Mouse (Mus musculus) hindbrain, embryonic 11.5 days (tissue): Measurements from ENCODE around the gene Gm28048. TPM values are rescaled to one million over a fixed set of nuclear protein-coding genes. Genes with fewer than 3 reads are reported as not detected.

Experiments
- ATAC-seq: fragments of 200-750 bp; cut with Nextera tagmentation; 2 replicates; pipeline ENCODE4 v1.8.0; 2017; ENCODE audit warnings: mild to moderate bottlenecking, moderate TSS enrichment, moderate library complexity; ENCODE audit not compliant: low FRiP score
- DNase-seq: peaks from one replicate; pipeline ENCODE4 v3.0.0-alpha.2; 2015; ENCODE audit warnings: low spot score
- H3K27ac ChIP-seq: fragments of 300-500 bp; sonication (generic); 2 replicates; pipeline ENCODE4 v1.5.1; 2014; ENCODE audit warnings: mild to moderate bottlenecking, low read depth, low read length
- H3K27me3 ChIP-seq: fragments of 300-500 bp; sonication (generic); 2 replicates; pipeline ENCODE4 v1.6.1; 2014; ENCODE audit warnings: mild to moderate bottlenecking, low read length, moderate library complexity, mixed read lengths; ENCODE audit not compliant: control insufficient read depth, insufficient read depth
- H3K36me3 ChIP-seq: fragments of 300-500 bp; sonication (generic); 2 replicates; pipeline ENCODE4 v1.6.1; 2014; ENCODE audit warnings: mild to moderate bottlenecking, low read length, moderate library complexity, mixed read lengths; ENCODE audit not compliant: control insufficient read depth, insufficient read depth
- H3K4me1 ChIP-seq: fragments of 300-500 bp; sonication (generic); replicated peaks from 2 replicates; pipeline ENCODE4 v1.6.1; 2014; ENCODE audit warnings: low read length, mixed read lengths; ENCODE audit not compliant: control insufficient read depth, insufficient read depth
- H3K4me2 ChIP-seq: fragments of 300-500 bp; sonication (generic); replicated peaks from 2 replicates; pipeline ENCODE4 v1.6.1; 2014; ENCODE audit warnings: mild to moderate bottlenecking, low read depth, low read length
- H3K4me3 ChIP-seq: fragments of 300-500 bp; sonication (generic); 2 replicates; pipeline ENCODE4 v1.5.1; 2014; ENCODE audit warnings: low read depth, low read length
- H3K9ac ChIP-seq: fragments of 300-500 bp; sonication (generic); 2 replicates; pipeline ENCODE4 v1.6.1; 2014; ENCODE audit warnings: low read depth, low read length
- H3K9me3 ChIP-seq: fragments of 300-500 bp; sonication (generic); 2 replicates; pipeline ENCODE4 v1.6.1; 2016; ENCODE audit warnings: low read length; ENCODE audit not compliant: control insufficient read depth
- WGBS: fragments of 180-500 bp; shearing (Covaris S2); extraction: QIAGEN DNeasy Blood & Tissue Kit; methylation state at CpG from one replicate; pipeline ENCODE4 v1.1.7; 2014; 5-methylcytosine and 5-hydroxymethylcytosine counted together
- polyA plus RNA-seq: library from polyadenylated mRNA; unstranded; fragments of >200 nt; fragmentation: Nextera tagmentation; extraction: Ambion mirVana; gene quantifications from 2 replicates; pipeline ENCODE4 v1.2.1, GENCODE M21; 2014

Gm28048 gene
- polyA plus RNA-seq, 1 experiment from 2014 or later: 4.8 TPM

DNA sequence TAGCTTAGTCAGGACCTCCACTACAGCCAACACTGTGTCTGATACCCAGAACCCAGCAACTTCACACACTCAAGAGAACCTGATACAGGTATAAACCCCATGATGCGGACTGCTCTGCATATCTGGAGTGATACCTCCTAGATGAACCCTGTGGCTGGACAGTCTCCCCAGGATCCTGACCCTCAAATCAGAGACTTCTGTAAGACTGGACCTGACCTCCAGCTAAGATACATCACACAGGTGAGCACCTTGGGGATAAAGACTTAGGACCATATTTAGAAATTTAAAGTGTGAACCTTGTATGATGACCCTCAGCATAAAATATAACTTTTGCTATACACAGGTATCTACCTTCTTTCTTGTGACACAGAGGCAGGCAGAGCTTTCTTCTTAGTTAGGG lies 11.3 kb downstream of the Gm28048 start:
- Histone ChIP-seq H3K9ac (no peak overlapping the region), H3K4me3 (no peak overlapping the region), H3K27me3 (no peaks in the 10 kb centered on the region), H3K4me1 (no peaks in the 10 kb centered on the region), H3K27ac (no peak overlapping the region), H3K36me3 (0 out of 2 replicates have a peak, but pooled peaks cover 5% of the 10 kb centered on the region), H3K4me2 (no peak overlapping the region), H3K9me3 (no peaks in the 10 kb centered on the region)
- no peak for DNase-seq
- 92% methylated on average over 1 of the region's 1 CpGs for WGBS
- ATAC-seq: no peak

DNA sequence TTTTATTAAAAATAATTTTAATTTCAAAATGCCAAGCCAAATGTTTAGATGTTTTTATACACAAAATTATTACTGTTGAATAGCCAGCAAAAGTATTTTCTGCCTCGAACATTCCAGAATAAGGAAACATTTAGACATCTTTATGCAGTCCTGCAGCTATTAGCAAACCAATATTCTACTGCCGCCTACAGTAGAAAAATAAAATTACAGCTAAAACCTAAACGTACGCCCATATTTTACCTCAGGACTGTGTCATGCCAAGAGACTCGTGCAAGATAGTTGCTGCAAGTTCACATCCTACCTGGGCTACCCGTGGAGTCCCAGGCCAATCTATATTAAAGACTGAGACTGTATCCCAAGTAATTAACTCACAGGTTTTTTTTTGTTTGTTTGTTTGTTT lies 12.4 kb downstream of the Gm28048 start:
- Histone ChIP-seq H3K4me2 (no peak overlapping the region), H3K36me3 (0 out of 2 replicates have a peak, but pooled peaks cover 5% of the 10 kb centered on the region), H3K4me3 (no peak overlapping the region), H3K4me1 (no peaks in the 10 kb centered on the region), H3K27ac (no peak overlapping the region), H3K27me3 (no peaks in the 10 kb centered on the region), H3K9me3 (no peaks in the 10 kb centered on the region), H3K9ac (no peak overlapping the region)
- ATAC-seq: no peak
- WGBS: 69% methylated on average over 6 of the region's 6 CpGs
- no peak for DNase-seq

DNA sequence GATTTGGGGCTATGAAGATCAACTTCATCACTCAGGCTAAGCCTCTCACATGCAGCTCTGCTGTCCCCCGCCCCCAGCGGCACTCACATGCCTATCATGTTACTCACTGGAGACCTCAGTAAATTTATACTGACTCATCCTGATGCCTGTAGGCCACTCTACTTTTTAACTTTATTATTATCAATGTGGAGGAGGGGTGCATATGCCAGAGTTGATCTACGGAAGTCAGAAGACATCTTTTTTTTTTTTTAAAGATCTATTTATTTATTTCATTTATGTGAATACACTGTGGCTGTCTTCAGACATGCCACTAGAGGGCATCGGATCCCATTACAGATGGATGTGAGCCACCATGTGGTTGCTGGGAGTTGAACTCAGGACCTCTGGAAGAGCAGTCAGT lies 16.4 kb downstream of the Gm28048 start:
- Histone ChIP-seq H3K36me3 (0 out of 2 replicates have a peak, but pooled peaks cover 2% of the 10 kb centered on the region), H3K27ac (no peak overlapping the region), H3K4me1 (no peaks in the 10 kb centered on the region), H3K9me3 (no peaks in the 10 kb centered on the region), H3K9ac (no peak overlapping the region), H3K4me2 (no peak overlapping the region), H3K27me3 (no peaks in the 10 kb centered on the region), H3K4me3 (no peak overlapping the region)
- no peak for ATAC-seq
- WGBS: 81% methylated on average over 4 of the region's 4 CpGs
- no peak for DNase-seq

DNA sequence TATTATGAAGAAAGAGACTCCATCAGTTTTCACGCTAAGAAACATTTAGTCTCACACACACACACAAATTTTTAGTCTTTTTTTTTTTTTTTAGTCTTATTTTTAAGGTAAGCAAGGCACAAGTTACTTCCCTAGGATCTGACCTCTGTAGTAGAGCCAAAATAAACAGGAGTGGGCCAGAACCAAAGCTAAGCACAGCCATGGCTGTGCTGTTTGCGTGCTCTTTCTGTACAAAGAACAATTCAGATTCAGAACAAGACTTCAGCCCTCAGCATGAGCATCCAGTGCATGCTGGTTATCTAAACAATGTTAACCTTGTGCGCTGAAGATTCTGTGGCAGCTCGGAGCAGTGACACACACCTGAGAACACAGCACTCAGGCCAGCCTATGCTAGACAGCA lies 17.5 kb downstream of the Gm28048 start:
- WGBS: 79% methylated on average over 4 of the region's 4 CpGs
- no peak overlapping the region for H3K27ac ChIP-seq
- no peaks in the 10 kb centered on the region for H3K4me1 ChIP-seq
- no peak overlapping the region for H3K9ac ChIP-seq
- no peak for DNase-seq
- no peaks in the 10 kb centered on the region for H3K9me3 ChIP-seq
- 0 out of 2 replicates have a peak, but pooled peaks cover 2% of the 10 kb centered on the region for H3K36me3 ChIP-seq
- H3K4me3 ChIP-seq: no peak overlapping the region
- H3K4me2 ChIP-seq: no peak overlapping the region
- no peaks in the 10 kb centered on the region for H3K27me3 ChIP-seq
- ATAC-seq: no peak

DNA sequence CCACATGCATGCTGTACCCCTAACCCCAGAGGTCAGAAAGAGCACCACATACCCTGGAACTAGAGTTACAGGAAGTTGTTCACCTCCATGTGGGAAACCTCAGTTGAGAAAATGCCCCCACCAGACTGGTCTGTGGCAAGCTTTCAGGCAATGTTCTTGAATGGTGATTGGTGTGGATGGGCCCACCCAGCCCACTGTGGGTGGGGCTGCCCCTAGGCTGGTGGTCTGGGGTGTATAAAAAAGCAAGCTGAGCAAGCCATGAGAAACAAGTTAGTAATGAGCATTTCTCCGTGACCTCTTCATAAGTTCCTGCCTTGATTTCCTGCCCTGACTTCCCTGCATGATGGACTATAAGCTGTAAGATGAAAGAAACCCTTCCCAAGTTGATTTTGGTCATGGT lies 19.8 kb downstream of the Gm28048 start:
- Histone ChIP-seq H3K27me3 (no peaks in the 10 kb centered on the region), H3K36me3 (no peaks in the 10 kb centered on the region), H3K9me3 (no peaks in the 10 kb centered on the region), H3K4me3 (no peak overlapping the region), H3K4me1 (no peaks in the 10 kb centered on the region), H3K9ac (no peak overlapping the region), H3K4me2 (no peak overlapping the region), H3K27ac (no peak overlapping the region)
- ATAC-seq (no peak), DNase-seq (no peak)
- 92% methylated on average over 1 of the region's 1 CpGs for WGBS

DNA sequence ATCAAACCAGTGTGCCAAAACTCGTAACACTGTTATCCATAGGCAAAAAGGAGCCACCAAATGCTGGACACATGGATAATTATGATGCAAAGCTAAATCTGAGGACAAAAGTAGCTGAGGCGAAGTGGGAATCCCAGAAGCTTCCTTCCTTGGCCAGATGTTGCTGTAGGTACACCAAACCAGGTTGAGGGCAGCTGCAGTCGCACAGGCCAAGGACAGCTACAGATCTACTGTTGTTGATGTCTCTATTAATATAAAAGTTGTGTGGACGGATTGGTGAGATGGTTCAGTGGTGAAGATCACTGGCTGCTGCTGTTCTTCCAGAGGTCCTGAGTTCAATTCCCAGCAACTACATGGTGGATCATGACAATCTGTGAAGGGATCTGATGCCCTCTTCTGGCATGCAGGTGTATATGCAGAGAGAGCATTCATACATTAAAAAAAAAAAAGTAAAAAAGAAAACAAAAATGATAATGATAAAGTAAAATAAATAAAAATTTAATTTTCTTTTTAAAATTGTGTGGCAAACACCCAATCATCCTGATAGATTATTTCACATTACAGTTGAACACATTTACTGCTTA lies 24.0 kb downstream of the Gm28048 start:
- WGBS: 95% methylated on average over 4 of the region's 4 CpGs
- H3K27ac ChIP-seq: no peak overlapping the region
- DNase-seq: no peak
- no peaks in the 10 kb centered on the region for H3K4me1 ChIP-seq
- H3K9ac ChIP-seq: no peak overlapping the region
- no peak for ATAC-seq
- H3K9me3 ChIP-seq: no peaks in the 10 kb centered on the region
- H3K4me2 ChIP-seq: no peak overlapping the region
- no peaks in the 10 kb centered on the region for H3K27me3 ChIP-seq
- no peak overlapping the region for H3K4me3 ChIP-seq
- no peaks in the 10 kb centered on the region for H3K36me3 ChIP-seq

DNA sequence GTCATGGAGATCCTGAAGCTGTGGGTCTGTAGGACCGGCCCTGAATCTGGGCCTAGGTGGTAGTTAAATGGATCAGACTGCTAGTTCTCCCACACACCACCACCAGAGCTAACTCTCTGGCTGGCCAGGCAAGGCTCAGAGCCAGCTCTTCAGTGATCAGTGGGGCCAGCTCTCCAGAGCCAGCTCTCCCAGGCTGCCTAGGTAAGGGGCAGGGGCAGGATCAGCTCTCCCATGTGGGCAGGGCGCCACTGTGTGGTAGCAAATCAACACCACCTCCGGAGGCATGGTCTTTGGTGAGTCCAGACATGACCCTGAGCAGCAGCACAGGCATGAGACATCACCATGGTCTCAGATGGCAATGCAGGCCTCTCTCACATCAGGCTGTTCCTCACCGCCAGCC lies 25.1 kb downstream of the Gm28048 start:
- no peaks in the 10 kb centered on the region for H3K27me3 ChIP-seq
- H3K4me3 ChIP-seq: no peak overlapping the region
- no peaks in the 10 kb centered on the region for H3K9me3 ChIP-seq
- ATAC-seq: no peak
- no peak overlapping the region for H3K9ac ChIP-seq
- no peak overlapping the region for H3K27ac ChIP-seq
- H3K36me3 ChIP-seq: no peaks in the 10 kb centered on the region
- 69% methylated on average over 4 of the region's 4 CpGs for whole genome bisulfite sequencing
- H3K4me1 ChIP-seq: no peaks in the 10 kb centered on the region
- H3K4me2 ChIP-seq: no peak overlapping the region
- DNase-seq: peak; percentile 10

DNA sequence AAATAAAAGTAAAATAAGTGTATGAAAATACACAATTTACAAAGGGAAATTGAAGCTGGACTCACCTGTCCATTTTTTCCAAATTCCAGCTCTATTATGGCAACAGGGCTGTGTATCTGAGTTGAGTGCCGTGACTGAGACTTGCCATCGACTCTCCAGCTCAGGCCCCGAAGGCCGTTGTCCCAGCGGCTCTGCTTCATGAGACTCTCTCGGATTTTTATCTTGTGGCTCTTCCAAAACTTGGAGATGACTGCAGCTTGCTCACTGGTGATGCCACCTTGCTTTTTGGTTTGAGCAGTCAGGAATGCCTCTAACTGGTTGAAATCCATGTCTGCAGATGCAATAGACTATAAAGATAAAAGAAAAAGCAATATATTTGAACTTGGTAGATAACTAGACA lies 25.5 kb downstream of the Gm28048 start:
- H3K27ac ChIP-seq: no peak overlapping the region
- ATAC-seq (no peak), DNase-seq (no peak)
- no peaks in the 10 kb centered on the region for H3K9me3 ChIP-seq
- WGBS: 98% methylated on average over 6 of the region's 6 CpGs
- H3K27me3 ChIP-seq: no peaks in the 10 kb centered on the region
- no peaks in the 10 kb centered on the region for H3K36me3 ChIP-seq
- H3K4me1 ChIP-seq: no peaks in the 10 kb centered on the region
- H3K4me2 ChIP-seq: no peak overlapping the region
- no peak overlapping the region for H3K4me3 ChIP-seq
- no peak overlapping the region for H3K9ac ChIP-seq

DNA sequence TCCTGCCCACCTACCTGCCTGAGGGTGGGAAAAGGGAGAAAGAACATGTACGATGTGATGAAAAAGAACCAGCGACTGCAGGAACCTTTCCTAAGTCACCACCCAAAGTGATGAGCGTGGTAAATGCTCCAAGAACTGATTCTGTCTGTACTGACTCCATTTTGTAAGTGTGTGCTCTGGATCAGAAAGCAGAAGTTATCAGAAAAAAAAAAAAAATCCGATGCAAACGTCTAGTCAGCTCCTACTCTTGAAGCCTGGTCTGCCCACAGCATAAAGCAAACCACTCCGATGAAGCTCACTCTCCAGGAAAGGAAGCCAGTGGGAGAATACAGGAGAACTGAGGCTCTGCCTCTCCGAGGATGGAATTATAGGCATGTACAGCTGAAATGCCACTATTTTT lies 29.2 kb downstream of the Gm28048 start:
- no peak for ATAC-seq
- H3K27ac ChIP-seq: no peak overlapping the region
- WGBS: 93% methylated on average over 7 of the region's 7 CpGs
- H3K4me2 ChIP-seq: no peak overlapping the region
- H3K4me1 ChIP-seq: no peaks in the 10 kb centered on the region
- DNase-seq: no peak
- H3K9me3 ChIP-seq: no peaks in the 10 kb centered on the region
- H3K9ac ChIP-seq: no peak overlapping the region
- H3K27me3 ChIP-seq: no peaks in the 10 kb centered on the region
- H3K36me3 ChIP-seq: no peaks in the 10 kb centered on the region
- H3K4me3 ChIP-seq: no peak overlapping the region
